Mouse (Mus musculus): ENCODE results near the gene Cd3e. TPM values are rescaled to one million over a fixed set of nuclear protein-coding genes. Genes with fewer than 3 reads are reported as not detected.

Cd3e gene
- polyA plus RNA-seq, 1 experiment from 2014 or later = not detected

DNA sequence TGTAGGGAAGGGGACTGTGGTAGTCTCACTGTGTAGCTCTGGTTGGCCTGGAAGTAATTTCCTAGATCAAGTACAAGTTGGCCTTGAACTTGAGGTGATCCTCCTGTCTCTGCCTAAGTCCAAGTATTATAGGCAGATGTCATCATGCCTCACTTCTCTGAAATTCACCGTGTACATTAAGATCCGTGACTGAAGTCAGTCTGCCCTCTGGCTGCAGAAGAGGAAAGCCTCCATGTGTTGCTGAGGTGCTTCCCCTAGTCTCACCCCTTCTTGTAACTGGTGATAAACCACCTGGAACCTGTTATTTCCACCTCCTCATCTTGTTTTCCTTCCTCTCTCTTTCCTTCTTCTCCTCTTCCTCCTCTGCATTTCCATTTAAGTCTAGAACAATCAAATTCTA lies 5.5 kb upstream of the Cd3e start:
- 38% methylated on average over 2 of the region's 2 CpGs for WGBS
- H3K36me3 ChIP-seq = no peaks in the 10 kb centered on the region
- H3K9me3 ChIP-seq = no peaks in the 10 kb centered on the region
- no peak overlapping the region for H3K9ac ChIP-seq (replicated peaks)
- H3K4me3 ChIP-seq (replicated peaks) = no peak overlapping the region
- no peaks in the 10 kb centered on the region for H3K4me1 ChIP-seq (replicated peaks)
- no peak overlapping the region for H3K4me2 ChIP-seq (replicated peaks)
- no peak overlapping the region for H3K27ac ChIP-seq
- ATAC-seq = no peak
- 0 out of 2 replicates have a peak, but pooled peaks cover 3% of the 10 kb centered on the region for H3K27me3 ChIP-seq

DNA sequence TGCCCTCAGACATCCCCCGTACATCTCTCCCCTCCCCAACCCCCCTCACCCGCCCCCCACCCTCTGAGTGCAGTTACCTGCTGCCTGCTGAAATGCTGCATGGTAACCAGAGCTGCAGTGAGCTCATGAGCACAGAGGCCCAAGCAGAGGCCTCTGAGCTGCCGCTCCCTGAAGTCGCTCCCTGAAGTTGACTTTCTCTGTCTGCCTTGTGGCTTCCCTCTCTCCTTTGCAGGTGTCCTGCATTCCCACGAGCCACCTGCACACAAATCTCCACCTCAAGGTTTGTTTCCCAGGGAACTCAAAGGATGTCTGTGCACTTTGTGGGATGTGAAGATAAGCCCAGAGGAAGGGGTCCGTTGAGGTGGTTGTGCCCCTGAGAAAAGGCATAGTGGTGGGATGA lies 1.9 kb upstream of the Cd3e start:
- H3K4me1 ChIP-seq (replicated peaks) = no peaks in the 10 kb centered on the region
- WGBS = 42% methylated on average over 6 of the region's 6 CpGs

DNA sequence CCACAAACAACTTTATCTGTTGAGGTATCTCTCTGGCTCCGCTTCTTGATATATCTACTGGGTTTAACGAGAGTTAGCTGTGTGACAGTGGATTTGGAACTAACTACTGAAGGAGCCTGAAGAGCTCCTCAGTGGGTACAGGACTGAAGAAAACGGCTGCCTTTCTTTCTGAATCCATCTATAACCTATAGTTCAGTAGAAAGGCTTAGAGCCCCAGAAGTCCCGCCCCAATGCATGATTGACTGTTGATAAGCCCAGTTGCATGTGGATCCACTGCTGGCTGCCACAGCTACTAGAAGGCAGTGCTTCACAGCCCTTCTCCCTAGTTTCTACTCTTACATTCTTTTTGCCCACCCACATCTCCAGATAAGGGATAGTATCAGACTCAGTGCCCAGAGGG lies 1.0 kb upstream of the Cd3e start:
- H3K9ac ChIP-seq (replicated peaks) = no peak overlapping the region
- no peaks in the 10 kb centered on the region for H3K4me1 ChIP-seq (replicated peaks)
- no peak for ATAC-seq
- no peak overlapping the region for H3K27ac ChIP-seq
- 0 out of 2 replicates have a peak, but pooled peaks cover 3% of the 10 kb centered on the region for H3K27me3 ChIP-seq
- H3K36me3 ChIP-seq = no peaks in the 10 kb centered on the region
- no peak overlapping the region for H3K4me2 ChIP-seq (replicated peaks)
- 78% methylated on average over 4 of the region's 4 CpGs for WGBS
- H3K9me3 ChIP-seq = no peaks in the 10 kb centered on the region
- no peak overlapping the region for H3K4me3 ChIP-seq (replicated peaks)

More for the DNA sequence above, 1.9 kb upstream of the Cd3e start:
- ATAC-seq = no peak
- no peaks in the 10 kb centered on the region for H3K36me3 ChIP-seq
- H3K9me3 ChIP-seq = no peaks in the 10 kb centered on the region
- no peak overlapping the region for H3K4me2 ChIP-seq (replicated peaks)
- no peak overlapping the region for H3K9ac ChIP-seq (replicated peaks)
- H3K4me3 ChIP-seq (replicated peaks) = no peak overlapping the region
- no peak overlapping the region for H3K27ac ChIP-seq
- H3K27me3 ChIP-seq = 0 out of 2 replicates have a peak, but pooled peaks cover 3% of the 10 kb centered on the region

DNA sequence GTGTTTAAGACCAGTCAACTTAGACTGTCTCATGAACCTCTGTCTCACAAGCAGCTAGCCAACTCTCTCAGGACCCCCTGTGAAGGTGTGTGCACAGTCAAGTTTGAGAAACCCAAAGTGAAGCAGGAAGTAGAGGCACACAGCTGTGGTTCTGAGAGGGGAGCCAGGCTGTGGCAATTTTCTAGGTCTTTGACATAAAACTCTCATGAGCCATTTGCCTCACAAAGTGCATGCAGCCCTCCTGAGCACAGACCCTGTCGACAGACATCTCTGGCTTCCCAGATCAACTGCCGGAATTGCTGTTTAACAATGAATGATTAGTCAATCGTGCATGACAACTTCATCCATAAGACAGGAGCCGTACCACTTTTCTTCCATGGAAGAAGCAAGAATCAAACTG lies 1.1 kb downstream of the Cd3e start:
- H3K9me3 ChIP-seq = no peaks in the 10 kb centered on the region
- ATAC-seq = no peak
- no peaks in the 10 kb centered on the region for H3K36me3 ChIP-seq
- no peak overlapping the region for H3K27ac ChIP-seq
- no peak overlapping the region for H3K4me3 ChIP-seq (replicated peaks)
- no peaks in the 10 kb centered on the region for H3K4me1 ChIP-seq (replicated peaks)
- 53% methylated on average over 4 of the region's 4 CpGs for WGBS
- H3K9ac ChIP-seq (replicated peaks) = no peak overlapping the region
- no peak overlapping the region for H3K4me2 ChIP-seq (replicated peaks)
- 0 out of 2 replicates have a peak, but pooled peaks cover 3% of the 10 kb centered on the region for H3K27me3 ChIP-seq

DNA sequence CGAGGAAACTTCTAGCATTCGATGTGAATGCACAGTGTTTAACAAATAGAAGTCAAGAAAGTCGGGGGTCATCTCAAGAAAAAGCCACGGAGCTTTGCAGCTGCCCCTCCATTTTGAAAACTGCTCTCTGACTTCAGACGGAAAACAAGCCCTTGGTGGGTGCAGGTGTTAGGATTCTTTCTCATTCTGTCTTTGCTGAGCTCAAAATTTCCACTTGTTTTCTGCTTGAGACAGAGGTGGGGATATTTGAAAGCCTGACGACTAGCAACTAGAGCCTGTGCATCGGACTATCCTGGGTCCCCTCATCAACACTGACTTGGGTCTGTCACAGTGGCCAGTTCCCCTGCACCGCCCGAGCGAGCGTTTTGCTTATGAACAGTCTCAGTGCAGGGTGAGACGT lies 2.0 kb downstream of the Cd3e start:
- 81% methylated on average over 12 of the region's 12 CpGs for whole genome bisulfite sequencing
- Histone ChIP-seq H3K9me3 (no peaks in the 10 kb centered on the region), H3K4me1 (replicated peaks) (no peaks in the 10 kb centered on the region), H3K27ac (no peak overlapping the region), H3K4me3 (replicated peaks) (no peak overlapping the region), H3K4me2 (replicated peaks) (no peak overlapping the region), H3K36me3 (no peaks in the 10 kb centered on the region), H3K27me3 (0 out of 2 replicates have a peak, but pooled peaks cover 3% of the 10 kb centered on the region), H3K9ac (replicated peaks) (no peak overlapping the region)
- ATAC-seq = no peak

DNA sequence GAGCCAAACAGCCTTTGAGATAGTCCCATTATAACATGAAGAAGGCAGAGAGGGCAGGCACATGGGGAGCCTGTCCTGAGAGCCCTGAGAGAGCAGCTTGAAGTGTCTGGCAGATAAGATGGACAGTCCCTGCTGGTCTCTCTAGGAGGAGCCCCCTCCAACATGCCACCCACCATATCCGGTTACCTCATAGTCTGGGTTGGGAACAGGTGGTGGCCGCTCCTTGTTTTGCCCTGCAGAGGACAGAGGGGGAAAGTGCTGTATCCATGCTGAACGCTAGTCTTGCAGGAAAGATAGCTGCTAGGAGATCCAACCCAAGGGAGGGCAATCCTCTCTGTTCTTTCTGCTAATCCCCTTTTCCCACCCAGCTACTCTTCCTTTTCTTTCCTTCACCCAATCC lies 9.2 kb downstream of the Cd3e start:
- Histone ChIP-seq H3K9me3 (no peaks in the 10 kb centered on the region), H3K4me1 (replicated peaks) (no peaks in the 10 kb centered on the region), H3K4me3 (replicated peaks) (no peak overlapping the region), H3K9ac (replicated peaks) (no peak overlapping the region), H3K27ac (no peak overlapping the region), H3K4me2 (replicated peaks) (no peak overlapping the region), H3K27me3 (no peaks in the 10 kb centered on the region), H3K36me3 (no peaks in the 10 kb centered on the region)
- WGBS = 61% methylated on average over 3 of the region's 3 CpGs
- ATAC-seq = no peak

DNA sequence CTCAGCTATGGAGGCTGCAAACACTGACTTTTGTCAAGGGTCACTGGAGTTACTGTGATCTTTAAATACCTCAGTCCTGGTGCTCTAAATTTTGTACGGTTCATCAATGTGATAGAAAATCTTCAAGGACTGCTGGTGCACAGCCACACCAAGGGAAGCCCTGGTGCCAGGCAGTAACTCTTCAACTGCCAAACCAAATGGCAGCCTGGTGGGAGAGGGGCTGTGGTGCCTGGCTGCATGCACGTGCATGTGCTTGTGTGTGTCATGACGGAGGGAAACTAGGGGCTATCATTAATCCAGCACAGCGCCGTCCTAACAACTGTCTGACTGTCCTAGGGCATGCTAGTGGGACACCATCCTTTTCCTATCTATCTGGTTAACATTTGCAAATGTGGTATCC lies 9.7 kb downstream of the Cd3e start:
- Histone ChIP-seq H3K27me3 (no peaks in the 10 kb centered on the region), H3K9ac (replicated peaks) (no peak overlapping the region), H3K4me1 (replicated peaks) (no peaks in the 10 kb centered on the region), H3K4me3 (replicated peaks) (no peak overlapping the region), H3K27ac (no peak overlapping the region), H3K36me3 (no peaks in the 10 kb centered on the region), H3K9me3 (no peaks in the 10 kb centered on the region), H3K4me2 (replicated peaks) (no peak overlapping the region)
- no peak for ATAC-seq
- 79% methylated on average over 5 of the region's 5 CpGs for WGBS

DNA sequence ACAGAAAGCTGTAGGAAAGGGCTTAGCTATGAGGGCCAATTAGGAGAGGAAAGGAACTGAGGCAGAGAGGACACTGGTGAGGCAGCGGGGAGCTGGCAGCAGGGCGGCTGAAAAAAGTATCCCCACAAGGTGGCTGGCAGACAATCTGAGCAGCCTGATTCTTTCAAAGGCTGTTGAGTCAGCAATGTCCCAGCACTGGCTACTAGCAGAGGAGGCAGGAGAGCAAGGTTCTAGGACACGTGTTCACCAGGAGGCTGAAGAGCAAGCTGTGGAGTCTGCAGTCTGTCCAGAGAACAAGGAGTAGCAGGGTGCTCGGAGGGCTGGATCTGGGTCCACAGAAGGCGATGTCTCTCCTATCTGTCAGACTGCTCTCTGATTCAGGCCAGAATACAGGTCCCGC lies 10.3 kb downstream of the Cd3e start:
- H3K4me2 ChIP-seq (replicated peaks) = no peak overlapping the region
- H3K27ac ChIP-seq = no peak overlapping the region
- no peak for ATAC-seq
- WGBS = 70% methylated on average over 6 of the region's 6 CpGs
- H3K9me3 ChIP-seq = no peaks in the 10 kb centered on the region
- no peak overlapping the region for H3K9ac ChIP-seq (replicated peaks)
- H3K4me3 ChIP-seq (replicated peaks) = no peak overlapping the region
- H3K27me3 ChIP-seq = no peaks in the 10 kb centered on the region
- no peaks in the 10 kb centered on the region for H3K4me1 ChIP-seq (replicated peaks)
- H3K36me3 ChIP-seq = no peaks in the 10 kb centered on the region

DNA sequence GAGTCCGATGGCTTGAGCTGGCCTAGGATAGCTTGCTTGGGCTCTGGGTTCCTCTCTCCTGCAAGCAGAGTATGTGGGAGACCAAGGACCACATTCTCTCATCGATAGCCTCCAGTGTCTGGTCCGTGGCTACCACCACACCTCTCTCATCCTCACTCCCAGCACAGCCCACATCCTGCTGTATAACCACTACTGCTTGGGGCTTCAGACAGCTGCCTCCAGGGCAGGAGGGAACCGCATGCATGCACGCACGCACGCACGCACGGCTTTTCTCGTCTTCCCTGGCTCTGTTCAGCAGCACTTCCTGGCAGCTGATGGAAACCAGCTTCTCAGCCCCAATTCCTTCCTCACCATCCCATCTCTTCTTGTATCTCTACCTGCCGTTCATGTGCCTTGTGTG lies 11.3 kb downstream of the Cd3e start:
- Histone ChIP-seq H3K27ac (no peak overlapping the region), H3K4me2 (replicated peaks) (no peak overlapping the region), H3K4me3 (replicated peaks) (no peak overlapping the region), H3K9ac (replicated peaks) (no peak overlapping the region), H3K36me3 (no peaks in the 10 kb centered on the region), H3K27me3 (no peaks in the 10 kb centered on the region), H3K4me1 (replicated peaks) (no peaks in the 10 kb centered on the region), H3K9me3 (no peaks in the 10 kb centered on the region)
- 82% methylated on average over 11 of the region's 11 CpGs for WGBS
- no peak for ATAC-seq

DNA sequence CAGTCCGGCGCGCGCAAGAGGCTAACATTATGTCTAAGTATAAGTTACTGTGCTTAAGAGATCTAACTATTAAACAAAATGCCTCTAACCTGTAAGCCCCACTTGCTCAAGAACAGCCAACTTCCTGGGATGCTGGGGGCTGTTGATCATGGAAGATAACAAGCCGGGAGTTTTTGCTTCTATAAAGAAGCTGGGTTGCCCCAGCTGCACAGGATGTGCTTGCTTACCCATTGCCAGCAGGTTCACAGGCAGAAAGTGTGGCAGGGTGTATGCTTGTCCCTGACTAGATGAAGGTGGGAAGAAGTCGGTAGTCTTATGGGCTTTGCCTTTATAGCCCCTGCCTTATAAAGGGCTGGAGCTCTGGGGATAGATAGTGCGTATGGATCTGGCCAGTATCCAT lies 12.8 kb downstream of the Cd3e start:
- H3K27ac ChIP-seq = no peak overlapping the region
- H3K9me3 ChIP-seq = no peaks in the 10 kb centered on the region
- H3K4me1 ChIP-seq (replicated peaks) = no peaks in the 10 kb centered on the region
- no peak for ATAC-seq
- H3K4me2 ChIP-seq (replicated peaks) = no peak overlapping the region
- no peak overlapping the region for H3K9ac ChIP-seq (replicated peaks)
- H3K4me3 ChIP-seq (replicated peaks) = no peak overlapping the region
- WGBS = 94% methylated on average over 7 of the region's 7 CpGs
- no peaks in the 10 kb centered on the region for H3K36me3 ChIP-seq
- H3K27me3 ChIP-seq = no peaks in the 10 kb centered on the region

DNA sequence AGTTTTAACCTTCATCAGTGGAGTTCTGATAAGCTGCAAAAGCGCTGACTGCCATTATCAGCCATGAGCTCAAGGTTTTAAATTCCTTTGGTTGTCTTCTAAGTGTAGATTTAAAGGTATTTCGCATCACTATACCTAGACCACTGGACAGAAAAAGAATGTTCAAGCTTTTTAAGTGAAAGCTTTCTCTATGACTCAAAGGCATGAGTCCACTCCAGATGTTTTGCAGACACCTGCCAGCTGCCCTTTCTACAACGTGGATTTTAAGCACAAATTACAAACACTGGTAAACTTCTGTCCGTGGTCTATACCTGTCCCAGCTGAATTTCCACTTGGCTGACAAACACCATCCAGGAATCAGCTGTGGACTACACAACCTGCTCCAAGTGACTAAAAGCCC lies 14.5 kb downstream of the Cd3e start:
- no peak overlapping the region for H3K4me3 ChIP-seq (replicated peaks)
- 80% methylated on average over 4 of the region's 4 CpGs for WGBS
- H3K36me3 ChIP-seq = no peaks in the 10 kb centered on the region
- no peak for ATAC-seq
- no peak overlapping the region for H3K4me2 ChIP-seq (replicated peaks)
- H3K4me1 ChIP-seq (replicated peaks) = no peaks in the 10 kb centered on the region
- no peak overlapping the region for H3K9ac ChIP-seq (replicated peaks)
- no peak overlapping the region for H3K27ac ChIP-seq
- H3K9me3 ChIP-seq = no peaks in the 10 kb centered on the region
- no peaks in the 10 kb centered on the region for H3K27me3 ChIP-seq

DNA sequence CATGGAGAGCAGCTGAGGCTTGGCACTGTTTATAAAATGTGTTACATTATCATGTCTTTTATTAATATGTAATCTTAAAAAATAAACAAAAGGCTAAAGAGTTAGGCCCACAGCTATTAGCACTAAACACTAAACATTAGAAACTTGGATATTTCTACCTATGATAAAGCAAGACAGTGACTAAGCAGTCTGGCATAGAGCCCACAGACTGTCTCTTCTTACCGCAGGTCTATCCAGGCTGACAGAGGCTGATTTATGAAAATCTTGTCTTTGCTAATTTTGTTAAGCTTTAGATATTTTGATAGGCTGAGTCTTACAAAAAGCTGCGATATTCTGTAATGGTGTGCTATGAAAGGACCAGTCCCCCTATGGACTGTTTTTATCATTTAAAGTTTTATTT lies 16.2 kb downstream of the Cd3e start:
- no peaks in the 10 kb centered on the region for H3K9me3 ChIP-seq
- no peaks in the 10 kb centered on the region for H3K36me3 ChIP-seq
- H3K4me2 ChIP-seq (replicated peaks) = no peak overlapping the region
- H3K9ac ChIP-seq (replicated peaks) = no peak overlapping the region
- H3K27me3 ChIP-seq = no peaks in the 10 kb centered on the region
- no peak overlapping the region for H3K4me3 ChIP-seq (replicated peaks)
- H3K4me1 ChIP-seq (replicated peaks) = no peaks in the 10 kb centered on the region
- whole genome bisulfite sequencing = 96% methylated on average over 2 of the region's 2 CpGs
- ATAC-seq = no peak
- H3K27ac ChIP-seq = no peak overlapping the region

DNA sequence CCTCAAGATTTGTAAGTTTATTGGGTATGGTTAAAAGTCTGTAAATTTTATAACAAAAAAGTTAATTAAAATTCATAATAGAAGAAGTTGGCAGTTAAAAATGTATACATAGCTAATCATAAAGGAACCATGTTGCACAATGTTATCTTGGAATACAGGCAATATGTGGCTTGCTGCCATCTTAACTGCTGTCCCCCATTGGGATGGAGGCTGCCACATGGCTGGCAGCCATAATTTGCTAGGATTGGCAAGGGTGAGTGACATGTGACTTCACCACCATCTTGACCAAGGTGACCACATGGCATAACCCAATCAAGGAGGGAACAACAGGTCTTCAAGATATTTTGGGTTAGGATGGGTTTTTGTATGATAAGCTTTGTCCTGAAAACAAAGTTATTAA lies 17.2 kb downstream of the Cd3e start:
- no peaks in the 10 kb centered on the region for H3K36me3 ChIP-seq
- H3K9me3 ChIP-seq = no peaks in the 10 kb centered on the region
- no peaks in the 10 kb centered on the region for H3K4me1 ChIP-seq (replicated peaks)
- no peaks in the 10 kb centered on the region for H3K27me3 ChIP-seq
- ATAC-seq = no peak
- no peak overlapping the region for H3K27ac ChIP-seq
- no peak overlapping the region for H3K9ac ChIP-seq (replicated peaks)
- H3K4me2 ChIP-seq (replicated peaks) = no peak overlapping the region
- no peak overlapping the region for H3K4me3 ChIP-seq (replicated peaks)
